Mouse (Mus musculus): ENCODE measurements around the gene Galp.
A peak's percentile ranks its signal among the peaks of the same experiment; 100 is the strongest.
"Not testable (repeated sequence)": the region's sequence is repeated elsewhere in the genome, so short reads cannot be mapped to it uniquely, and the experiment has no call there.

The Galp gene

DNA sequence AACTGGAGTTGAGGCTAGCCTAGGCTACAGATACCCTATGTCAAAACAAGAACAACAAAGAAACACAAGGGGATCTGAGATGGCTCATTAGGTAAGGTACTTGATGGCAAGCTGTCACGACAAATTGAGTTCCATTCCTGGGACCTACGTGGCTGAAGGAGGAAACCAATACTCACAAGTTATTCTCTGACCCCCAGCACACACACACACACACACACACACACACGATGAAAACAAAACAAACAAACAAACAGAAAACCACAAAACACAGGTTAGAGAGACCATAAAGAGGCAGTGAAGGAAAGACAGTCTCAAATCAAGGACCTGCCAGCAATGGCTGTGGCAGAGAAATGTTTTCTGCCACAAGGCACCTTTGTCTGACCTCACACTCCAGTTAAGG, at the start of gene Galp:
Galp (plus strand) TSS at position 301 of the 400 bp plus-strand sequence.
- DNase-seq (ENCODE audit: low spot score in 2 of 2), result no peak

DNA sequence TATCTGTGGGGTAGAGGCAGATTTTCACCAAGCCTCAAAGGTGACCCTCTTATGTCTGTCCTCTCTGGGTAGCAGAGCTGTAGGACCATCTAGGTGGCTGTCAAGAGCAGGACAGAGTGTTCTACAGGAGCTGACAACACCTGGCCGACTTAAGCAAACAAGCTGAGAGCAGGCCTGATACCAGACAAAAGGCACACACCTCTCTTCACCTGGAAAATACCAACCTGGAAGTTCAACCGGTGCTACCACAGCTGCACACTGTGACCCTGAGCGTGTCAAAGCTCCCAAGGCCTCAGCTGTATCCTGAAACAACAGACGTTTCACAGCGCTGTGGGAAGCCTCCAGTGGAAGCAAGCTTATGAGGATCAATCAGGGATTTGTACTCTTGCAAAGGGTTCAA, 49.2 kb upstream of the Galp start:
- no peak for DNase-seq (ENCODE audit: low spot score in 2 of 2)

DNA sequence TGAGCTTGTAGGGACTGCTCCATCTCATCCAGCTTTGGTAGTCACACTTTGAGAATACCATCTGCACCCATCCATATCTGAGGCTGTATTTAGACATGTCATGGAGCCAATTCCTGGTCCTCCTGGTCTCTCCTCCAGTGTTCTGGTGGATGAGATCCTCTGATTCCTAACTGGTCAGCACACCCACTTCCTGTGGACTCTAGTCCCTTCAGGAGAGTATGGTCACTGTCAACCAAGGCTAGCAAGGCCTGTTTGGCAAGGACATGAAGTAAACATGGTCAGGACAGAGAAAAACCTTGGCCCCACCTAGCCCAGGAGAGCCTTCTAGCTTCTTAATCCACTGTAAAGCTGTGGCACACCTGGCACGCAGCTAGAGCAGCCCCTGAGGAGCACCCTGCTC, 45.6 kb upstream of the Galp start:
- DNase-seq (ENCODE audit: low spot score in 2 of 2), result no peak

DNA sequence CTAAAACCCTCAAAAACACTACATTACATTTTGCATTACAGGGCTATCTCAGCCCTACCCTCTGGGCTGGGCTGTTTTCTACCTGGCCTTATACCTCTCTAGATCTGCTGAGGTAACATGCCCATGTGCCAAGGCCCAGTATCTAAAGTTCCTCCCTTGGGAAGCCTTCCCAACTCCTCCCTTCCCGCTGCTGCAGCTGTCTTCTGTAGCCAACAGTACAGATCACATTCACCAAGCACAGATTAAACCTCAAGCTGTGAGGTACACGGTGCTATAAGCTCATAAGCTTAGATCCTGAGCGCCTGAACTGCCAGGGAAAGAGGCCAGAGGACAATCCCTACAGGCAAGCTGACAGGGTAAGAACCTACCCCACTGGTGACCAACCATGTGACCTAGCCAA, 44.9 kb upstream of the Galp start:
- DNase-seq (ENCODE audit: low spot score in 2 of 2), result no peak

DNA sequence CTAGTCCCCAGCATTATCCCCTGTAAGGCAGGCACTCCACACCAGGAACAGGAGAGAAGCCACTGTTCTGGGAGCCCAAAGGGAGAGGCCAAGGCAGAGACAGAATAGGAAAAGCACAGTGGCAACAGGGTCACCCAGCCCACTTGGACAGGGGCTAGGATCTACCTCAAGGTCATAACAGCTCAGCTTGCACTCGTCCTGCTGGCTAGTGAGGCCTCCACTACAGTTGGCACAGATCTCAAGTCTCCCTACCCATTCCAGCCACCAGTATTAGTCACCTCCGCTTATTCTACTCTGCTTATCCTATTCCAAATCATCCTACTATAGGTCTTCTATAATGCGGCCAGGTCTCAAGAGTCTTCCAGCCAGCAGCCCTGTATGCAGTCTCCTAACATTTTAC, 43.8 kb upstream of the Galp start:
- no peak for DNase-seq (ENCODE audit: low spot score in 2 of 2)

DNA sequence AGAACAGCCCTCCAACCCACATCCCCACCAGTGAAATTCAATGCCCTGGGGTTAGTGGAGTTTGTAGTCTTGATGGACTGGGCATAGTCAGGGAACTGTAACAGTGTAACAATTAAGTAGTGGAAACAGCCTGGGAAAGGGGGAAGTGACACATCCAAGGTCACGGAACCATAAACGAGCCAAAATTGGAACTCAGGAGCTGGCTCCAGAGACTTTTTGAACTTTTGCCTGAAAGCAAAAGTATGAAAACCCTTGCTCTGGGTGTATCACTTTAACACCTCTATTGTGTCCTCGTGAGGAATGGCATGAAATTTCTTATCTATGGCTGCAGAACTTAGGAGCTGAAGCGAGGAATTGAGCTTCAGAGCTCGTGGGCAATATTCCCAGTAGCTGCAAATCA, 42.7 kb upstream of the Galp start:
- no peak for DNase-seq (ENCODE audit: low spot score in 2 of 2)

DNA sequence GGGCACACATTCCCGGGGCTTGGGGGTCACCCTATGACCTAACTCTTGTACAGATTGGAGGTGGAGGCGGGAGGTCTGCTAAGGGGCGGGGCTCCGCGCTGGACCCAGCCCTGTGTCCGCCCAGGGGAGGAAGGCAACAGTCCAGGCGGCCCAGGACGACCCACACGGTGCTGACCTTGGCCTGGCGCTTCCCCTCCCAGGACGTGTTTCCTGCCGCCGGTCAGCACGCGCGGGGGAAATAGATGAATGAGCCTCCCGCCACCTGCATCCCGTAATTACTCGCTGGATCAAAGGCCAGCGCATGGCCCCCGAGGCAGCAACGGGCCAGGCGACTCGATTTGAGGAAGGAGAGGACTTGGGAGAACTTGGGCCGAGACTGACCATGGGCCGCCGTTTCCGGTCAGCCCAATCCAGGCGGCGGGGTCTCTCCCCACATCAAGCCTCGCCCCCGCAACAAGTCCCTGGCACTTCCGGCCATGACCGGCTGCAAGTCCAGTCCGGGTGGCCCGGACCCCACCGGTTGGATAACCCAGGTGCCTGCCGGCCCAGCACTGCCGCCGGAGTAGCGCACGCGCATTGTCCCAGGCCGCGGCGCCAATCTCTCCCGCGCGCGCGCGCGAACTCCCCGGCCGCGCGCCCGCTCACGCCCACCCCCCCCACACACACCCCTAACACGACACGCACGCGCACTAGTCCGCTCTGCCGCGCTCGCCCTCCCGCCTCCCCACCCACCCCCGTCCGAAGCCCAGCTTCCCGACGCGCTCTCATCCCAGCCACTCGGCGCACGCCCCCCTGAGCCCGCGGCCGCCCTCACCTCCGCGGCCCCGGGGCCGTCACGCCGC, 41.6 kb upstream of the Galp start:
- peak; percentile 46 to 66 for DNase-seq (ENCODE audit: low spot score in 2 of 2)

DNA sequence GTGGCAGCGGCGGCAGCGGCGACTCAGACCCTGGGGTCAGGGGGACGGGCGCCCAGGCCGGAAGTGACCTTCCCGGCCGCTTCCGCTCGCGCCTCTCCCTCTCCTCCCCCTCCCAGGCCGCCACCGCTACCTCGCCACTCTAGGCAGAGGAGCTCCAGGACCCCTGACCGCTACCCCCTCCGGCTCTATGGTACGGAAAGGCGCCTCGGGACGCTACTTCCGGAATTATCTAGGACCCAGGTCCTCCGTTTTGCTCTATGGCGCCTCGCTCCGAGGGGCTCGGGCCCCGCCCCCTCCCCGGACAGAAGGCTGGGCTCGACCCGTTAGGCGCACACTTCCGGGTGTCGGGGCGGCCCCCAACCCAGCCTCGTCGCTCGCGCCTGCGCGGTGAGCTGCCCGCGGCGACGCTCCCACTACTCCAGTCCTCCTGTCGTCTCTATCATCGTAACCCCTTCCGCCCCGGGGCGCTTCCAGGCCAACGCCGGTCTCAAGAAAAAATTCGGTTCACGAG, 40.9 kb upstream of the Galp start, which contains the start of gene Zfp787:
Zfp787 (minus strand) TSS at position 97 of the 511 bp plus-strand sequence.
- peak; percentile 79 to 85 for DNase-seq (ENCODE audit: low spot score in 2 of 2)

DNA sequence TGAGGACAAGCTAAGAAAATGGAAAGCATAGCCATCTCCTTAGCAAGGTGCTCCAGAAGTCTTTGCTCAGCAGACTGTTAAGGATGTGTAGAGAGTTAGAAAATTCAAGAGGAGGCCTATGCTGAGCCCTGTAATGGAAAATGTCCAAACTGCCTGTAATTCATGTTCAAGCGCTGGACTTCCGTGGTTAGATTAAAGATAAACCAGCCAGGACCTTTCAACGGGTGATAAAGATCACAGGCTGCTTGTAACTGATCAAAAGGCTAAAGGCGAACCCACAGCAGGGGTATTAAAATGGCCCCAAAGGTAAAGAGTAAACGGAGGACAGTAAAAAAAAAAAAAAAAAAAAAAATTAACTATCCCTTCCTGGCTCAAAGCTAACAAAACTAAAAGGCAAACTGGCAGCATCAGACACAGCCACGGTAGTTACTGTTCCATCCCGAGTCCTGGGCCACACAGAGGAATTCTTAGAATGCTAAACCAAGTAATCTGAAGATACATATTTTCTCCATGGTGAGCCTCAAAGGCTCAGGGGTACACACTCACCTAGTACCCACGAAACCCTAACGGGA, 39.9 kb upstream of the Galp start:
- no peak for DNase-seq (ENCODE audit: low spot score in 2 of 2)

DNA sequence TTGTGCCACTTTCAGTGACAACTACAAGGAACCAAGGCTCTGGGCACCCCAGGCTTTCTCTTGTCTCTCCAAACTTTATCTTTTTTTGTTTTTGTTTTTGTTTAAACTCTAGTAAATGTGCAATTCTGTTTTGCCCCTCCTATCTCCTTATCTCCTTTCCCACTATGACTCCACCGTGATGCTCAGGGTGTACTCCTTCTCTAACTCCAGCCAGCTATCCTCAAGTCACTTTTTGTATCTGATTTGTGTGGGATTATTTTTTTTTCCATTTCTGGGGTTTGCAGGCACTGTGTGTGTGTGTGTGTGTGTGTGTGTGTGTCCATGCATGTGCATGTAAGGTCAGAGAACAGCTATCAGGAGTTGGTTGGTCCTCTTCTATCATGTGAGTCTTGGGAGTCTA, 39.4 kb upstream of the Galp start:
- no peak for DNase-seq (ENCODE audit: low spot score in 2 of 2)

DNA sequence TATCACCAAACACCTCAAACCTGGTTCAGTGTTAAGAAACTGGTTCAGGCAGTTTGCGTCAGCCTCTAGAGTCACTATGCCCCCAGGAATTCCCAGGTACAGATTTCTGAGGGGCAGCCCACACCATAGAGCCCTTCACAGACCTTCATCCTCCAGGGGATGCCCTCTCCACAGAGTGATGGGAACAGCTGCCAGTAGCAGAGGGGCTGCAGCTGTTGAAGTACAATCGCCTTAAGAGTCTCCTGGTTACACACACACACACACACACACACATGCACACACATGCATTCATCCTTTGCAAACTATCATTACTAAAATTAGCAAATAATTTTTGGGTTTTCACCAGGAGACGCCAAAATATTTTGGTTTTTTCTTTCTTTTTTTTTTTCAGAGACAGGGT, 37.3 kb upstream of the Galp start:
- DNase-seq (ENCODE audit: low spot score in 2 of 2), result no peak

DNA sequence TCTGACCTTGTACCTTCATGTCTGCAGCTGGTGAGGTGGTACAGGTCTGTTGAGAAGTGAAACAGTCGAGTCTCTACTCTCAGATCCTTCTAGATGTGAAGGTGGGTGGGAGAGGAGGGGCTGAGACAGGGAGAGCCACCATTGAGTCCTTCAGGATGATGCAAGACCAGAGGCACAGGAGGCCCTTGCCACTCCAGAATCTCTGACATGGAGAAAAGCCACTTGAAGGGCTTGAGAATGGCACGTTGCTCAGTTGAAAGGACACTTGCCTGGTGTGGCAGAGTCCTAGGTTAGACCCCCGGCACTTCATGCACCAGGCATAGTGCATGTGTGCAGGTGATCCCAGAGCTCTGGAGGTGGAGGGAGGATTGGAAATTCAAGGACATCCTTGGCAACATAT, 35.3 kb upstream of the Galp start:
- no peak for DNase-seq (ENCODE audit: low spot score in 2 of 2)

DNA sequence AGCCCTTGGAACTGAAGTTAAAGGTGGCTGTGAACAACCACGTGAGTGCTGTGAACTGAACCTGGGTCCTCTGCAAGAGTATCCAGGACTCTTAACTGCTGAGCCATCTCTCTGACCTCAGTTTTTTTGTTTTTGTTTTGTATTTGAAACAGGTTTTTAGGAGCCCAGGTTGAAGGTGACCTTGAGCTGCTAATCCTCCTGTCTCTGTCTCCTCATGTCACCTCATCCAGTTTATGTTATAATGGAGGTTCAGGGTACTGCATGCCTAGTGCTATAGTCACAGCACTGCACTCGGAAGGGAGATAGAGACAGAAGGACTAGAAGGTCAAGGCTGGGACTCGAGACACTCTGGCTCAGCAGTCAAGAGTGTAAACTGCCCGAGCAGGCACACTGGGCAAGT, 34.7 kb upstream of the Galp start:
- DNase-seq (ENCODE audit: low spot score in 2 of 2), result no peak

DNA sequence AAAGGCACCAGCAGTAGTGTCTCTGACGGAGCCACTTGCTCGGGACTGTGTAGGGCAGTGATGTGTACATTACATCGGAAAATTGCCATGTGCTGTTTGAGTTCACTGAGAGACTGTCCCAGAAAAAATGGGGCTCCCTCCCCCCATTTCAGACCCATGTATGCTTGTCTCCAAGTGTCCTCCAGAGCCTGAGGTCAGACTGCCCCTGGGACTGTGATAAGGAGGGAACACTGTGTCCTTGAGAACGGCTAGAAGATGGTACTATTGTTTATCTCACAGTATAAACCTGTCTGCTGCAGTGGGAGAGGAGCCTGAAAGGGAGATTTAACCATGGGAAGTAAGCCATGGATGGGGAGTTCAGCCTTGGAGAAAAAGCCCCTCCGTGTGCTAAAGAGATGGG, 32.2 kb upstream of the Galp start:
- no peak for DNase-seq (ENCODE audit: low spot score in 2 of 2)

DNA sequence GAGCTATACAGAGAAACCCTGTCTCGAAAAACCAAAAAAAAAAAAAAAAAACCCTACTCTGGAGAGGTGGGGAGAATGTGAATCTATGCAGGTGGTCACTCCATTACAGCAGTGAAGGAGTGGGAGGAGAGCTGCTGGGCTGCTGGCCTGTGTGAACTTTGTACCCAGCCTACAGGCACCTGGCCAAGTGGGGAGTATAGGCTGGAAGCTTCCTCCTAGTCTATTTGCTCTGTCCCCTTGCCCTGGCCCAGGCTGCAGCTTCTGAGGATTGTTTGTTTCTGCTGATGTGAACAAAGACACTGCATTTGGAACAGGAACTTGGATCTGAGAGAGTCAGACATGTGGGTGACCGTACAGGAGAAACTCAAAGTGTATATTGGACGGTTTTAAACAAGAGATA, 27.5 kb upstream of the Galp start:
- no peak for DNase-seq (ENCODE audit: low spot score in 2 of 2)

DNA sequence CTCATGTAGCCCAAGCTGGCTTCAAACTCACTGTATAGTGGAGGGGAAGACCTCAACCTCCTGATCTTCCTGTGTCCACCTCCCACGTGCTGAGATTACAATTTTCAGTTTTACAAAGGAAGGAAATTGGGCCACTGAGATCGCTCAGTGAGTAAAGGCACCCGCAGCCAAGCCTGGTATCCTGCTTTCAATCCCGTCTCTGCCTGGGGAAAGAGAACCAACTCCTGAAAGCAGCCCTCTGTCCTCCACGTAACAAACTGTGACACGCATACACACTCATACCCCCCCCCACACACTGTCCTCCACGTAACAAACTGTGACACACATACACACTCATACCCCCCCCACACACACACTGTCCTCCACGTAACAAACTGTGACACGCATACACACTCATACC, 26.5 kb upstream of the Galp start:
- no peak for DNase-seq (ENCODE audit: low spot score in 2 of 2)

DNA sequence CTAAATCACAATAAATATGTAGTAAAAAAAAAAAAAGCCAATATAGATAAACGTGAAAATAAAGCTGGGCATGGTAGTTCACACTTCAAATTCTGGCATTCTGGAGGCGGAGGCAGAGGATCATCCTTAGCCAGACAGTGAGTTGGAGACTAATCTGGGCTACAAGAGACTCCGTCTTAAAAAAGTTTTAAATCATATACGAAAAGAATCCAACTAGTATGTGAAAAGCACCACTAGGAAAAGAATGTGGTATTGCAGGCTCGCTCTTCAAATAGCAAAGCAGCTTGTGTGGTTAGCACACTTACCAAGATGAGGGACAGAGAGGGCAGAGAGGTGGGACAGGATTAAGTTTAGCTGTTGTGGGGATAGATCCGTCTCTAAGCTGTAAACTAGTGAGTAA, 26.0 kb upstream of the Galp start:
- DNase-seq (ENCODE audit: low spot score in 2 of 2), result no peak

DNA sequence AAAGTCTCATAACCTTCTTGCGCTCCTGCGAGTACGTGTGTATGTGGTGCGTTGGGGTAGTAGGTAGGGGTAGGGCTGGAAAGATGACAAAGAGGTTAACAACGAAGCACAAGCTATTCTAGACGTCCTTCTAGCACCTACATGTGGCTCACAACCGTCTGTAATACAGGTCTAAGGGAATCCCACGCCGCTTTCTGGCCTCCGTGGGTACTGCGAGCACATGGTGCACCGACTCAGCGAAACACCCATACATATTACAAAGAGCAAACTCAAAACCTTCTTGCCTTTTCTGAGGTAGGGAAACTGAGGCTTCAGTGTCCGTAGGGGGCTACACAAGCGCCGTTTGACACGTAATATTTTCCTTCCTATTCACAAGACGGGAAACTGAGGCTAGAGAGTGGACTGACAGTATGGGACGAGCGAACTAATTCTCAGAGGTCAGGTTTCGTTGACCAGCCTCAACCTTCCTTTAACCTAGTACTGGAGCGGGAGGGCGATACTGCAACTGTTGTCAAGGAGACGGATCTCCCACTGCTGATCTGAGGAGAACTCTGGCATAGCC, 25.4 kb upstream of the Galp start:
- peak; percentile 25 to 63 for DNase-seq (ENCODE audit: low spot score in 2 of 2)

DNA sequence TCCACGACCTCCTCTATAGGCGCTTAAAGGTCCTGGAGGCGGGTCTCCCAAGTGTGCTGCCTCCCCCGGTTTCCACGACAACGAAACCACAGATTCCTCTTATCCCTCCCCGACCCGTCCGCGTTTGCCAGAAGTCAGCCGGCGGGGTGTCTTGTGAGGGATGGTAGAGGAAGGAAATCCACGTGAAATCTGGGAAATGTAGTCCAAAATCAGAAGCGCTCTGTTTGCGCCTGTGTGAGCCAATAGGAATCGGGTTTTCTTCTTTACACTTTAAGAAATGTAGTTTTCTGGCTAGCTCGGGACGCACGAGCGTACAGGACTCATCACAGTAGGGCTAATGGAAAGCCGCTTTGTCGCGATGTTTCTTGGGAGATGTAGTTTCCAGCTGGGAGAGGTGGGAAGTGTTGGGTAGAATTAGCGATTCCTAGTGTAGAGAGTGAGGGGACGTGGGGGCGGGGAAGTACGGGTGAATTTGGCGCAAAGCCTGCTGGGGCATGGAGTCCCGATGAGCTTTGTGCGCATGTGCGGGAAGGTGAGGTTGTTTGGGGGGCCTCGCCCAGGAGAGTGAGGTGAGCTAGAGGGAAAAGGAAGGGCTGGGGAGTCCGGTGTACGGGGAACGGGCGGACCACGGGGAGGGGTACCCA, 24.8 kb upstream of the Galp start, which contains the start of gene Zfp444:
Zfp444 (plus strand) TSS at position 221 of the 644 bp plus-strand sequence.
- DNase-seq (ENCODE audit: low spot score in 2 of 2), result peak; percentile 80 to 89

DNA sequence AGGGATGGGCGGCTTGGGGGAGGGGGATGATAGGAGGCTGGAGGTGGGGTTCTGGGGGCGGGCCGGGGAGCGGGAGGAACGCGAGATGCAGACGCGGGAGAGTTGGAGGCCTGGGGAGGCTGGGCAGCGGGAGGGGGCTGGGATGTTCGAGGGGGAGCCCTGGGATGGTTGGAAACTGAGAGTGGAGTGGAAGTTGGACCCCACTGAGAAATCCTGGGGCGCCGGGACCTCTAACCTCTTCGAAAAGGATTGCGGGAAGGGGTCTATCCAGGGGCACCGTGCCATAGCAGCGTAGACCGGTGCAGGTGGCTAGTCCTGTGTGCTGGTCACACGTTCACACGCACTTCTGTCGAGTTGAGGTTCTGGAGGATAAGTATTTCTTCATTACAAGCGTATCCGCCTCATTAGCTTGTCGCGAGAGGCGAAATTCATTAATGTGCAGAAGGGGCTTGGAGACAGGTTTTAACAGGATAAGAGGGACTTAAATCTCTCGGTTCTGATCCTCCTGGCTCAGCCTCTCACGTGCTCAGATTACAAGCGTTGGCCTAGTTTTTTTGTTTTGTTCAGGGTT, 24.1 kb upstream of the Galp start:
- no peak for DNase-seq (ENCODE audit: low spot score in 2 of 2)

DNA sequence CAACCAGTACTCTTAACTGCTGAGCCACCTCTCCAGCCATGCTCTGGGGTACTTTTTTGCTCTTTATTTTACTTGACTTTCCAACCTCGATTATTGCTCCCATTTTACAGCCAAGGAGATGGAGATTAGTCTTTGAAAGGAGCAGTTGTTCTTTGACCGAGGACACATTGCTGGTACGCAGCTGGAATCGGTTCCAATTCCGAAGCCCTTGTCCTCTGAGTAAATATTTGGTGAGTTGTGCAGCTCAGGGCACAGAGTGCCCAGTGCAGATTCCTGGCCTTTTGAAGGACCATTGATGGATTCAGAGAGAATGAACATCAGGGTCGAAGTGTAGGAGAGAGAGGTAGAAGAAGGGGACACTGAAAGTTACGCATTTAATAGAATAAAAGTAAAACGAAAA, 23.0 kb upstream of the Galp start:
- no peak for DNase-seq (ENCODE audit: low spot score in 2 of 2)

DNA sequence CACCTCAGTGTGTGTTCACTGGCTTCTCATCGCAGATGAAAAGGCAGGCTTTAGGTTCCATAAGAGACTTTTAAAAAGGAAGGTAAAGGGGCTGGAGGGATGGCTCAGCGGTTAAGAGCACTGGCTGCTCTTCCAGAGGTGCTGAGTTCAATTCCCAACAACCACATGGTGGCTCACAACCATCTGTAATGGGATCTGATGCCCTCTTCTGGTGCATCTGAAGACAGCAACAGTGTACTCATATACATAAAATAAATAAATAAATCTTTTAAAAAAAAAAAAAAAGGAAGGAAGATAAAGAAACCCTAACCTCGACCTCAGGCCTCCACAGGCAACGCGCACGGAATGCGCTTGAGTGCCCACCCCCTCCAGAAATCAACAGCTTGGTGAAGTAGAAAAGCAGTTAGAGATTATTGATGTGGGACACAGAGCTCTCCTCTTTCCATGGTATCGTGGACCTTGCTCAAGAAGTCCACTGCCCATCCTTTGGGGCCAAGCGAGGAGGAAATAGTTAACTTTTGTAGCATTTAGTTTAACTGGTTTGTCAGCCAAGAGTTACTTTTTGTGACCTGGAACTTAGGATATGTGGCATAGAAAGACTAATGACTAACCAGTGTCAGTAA, 22.4 kb upstream of the Galp start:
- DNase-seq (ENCODE audit: low spot score in 2 of 2), result not testable (repeated sequence)

Measured in spleen, postnatal 14 days (tissue).